Mouse (Mus musculus) A20 (cell line): Measurements from ENCODE around the gene Sh3bp4.

Experiments
- DNase-seq: peaks from one replicate; pipeline ENCODE4 v3.0.0-alpha.2; 2011; ENCODE audit warnings: low read depth, low spot score

Sh3bp4 gene

GRCm38 (mm10) chr1:89070871-89071361 is 701 bp downstream of the Sh3bp4 start:
- DNase-seq, result no peak

GRCm38 (mm10) chr1:89071371-89072142 is 1.3 kb downstream of the Sh3bp4 start:
- no peak for DNase-seq

GRCm38 (mm10) chr1:89072143-89072990 is 2.2 kb downstream of the Sh3bp4 start:
- no peak for DNase-seq

GRCm38 (mm10) chr1:89073291-89073846 is 3.2 kb downstream of the Sh3bp4 start:
- DNase-seq, result no peak

GRCm38 (mm10) chr1:89074678-89075077 is 4.5 kb downstream of the Sh3bp4 start:
- no peak for DNase-seq

GRCm38 (mm10) chr1:89075120-89075519 is 4.9 kb downstream of the Sh3bp4 start:
- no peak for DNase-seq

GRCm38 (mm10) chr1:89076777-89077176 is 6.6 kb downstream of the Sh3bp4 start:
- no peak for DNase-seq

GRCm38 (mm10) chr1:89078240-89078639 is 8.0 kb downstream of the Sh3bp4 start:
- no peak for DNase-seq

GRCm38 (mm10) chr1:89078730-89079129 is 8.5 kb downstream of the Sh3bp4 start:
- DNase-seq, result no peak

GRCm38 (mm10) chr1:89079239-89079638 is 9.0 kb downstream of the Sh3bp4 start:
- DNase-seq, result no peak

- no peak for DNase-seq
Measured at GRCm38 (mm10) chr1:89080371-89080770, 10.2 kb downstream of the Sh3bp4 start.

GRCm38 (mm10) chr1:89080795-89081194 is 10.6 kb downstream of the Sh3bp4 start:
- DNase-seq, result no peak

GRCm38 (mm10) chr1:89081371-89081770 is 11.2 kb downstream of the Sh3bp4 start:
- DNase-seq, result no peak

GRCm38 (mm10) chr1:89082171-89082882 is 12.1 kb downstream of the Sh3bp4 start:
- DNase-seq, result no peak

- DNase-seq, result no peak
Measured at GRCm38 (mm10) chr1:89086575-89087153, 16.4 kb downstream of the Sh3bp4 start.

- no peak for DNase-seq
Measured at GRCm38 (mm10) chr1:89088144-89088543, 17.9 kb downstream of the Sh3bp4 start.

GRCm38 (mm10) chr1:89088748-89089288 is 18.6 kb downstream of the Sh3bp4 start:
- no peak for DNase-seq

GRCm38 (mm10) chr1:89089821-89090600 is 19.8 kb downstream of the Sh3bp4 start:
- DNase-seq, result no peak

GRCm38 (mm10) chr1:89090676-89091075 is 20.5 kb downstream of the Sh3bp4 start:
- DNase-seq, result no peak

- no peak for DNase-seq
Measured at GRCm38 (mm10) chr1:89092019-89092418, 21.8 kb downstream of the Sh3bp4 start.
